Mouse (Mus musculus): ENCODE measurements around the gene Ccdc149. TPM values are rescaled to one million over a fixed set of nuclear protein-coding genes. Genes with fewer than 3 reads are reported as not detected.

The Ccdc149 gene
- total and polyA plus RNA-seq, 3 experiments, result 3.0 to 7.4 (median 7.2) TPM

DNA sequence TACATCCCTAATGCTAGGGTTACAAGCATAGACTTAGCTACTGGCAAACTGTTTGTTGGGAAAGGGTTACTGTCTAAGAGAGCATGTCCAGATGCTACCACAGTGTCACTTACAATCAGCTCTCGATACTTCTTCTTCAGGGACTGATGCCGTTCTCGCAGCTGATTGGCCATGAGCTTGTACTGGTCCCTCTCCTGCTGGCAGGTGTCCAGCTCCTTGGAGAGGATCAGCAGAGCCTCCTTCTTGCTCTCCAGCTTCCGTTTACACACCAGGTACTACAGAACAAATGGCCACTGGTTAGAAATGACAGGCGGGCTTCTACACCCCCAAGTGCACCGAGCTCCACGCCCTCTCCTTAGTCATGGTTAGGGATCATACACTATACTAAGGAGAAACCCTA, 32.4 kb downstream of the Ccdc149 start:
- Histone ChIP-seq H3K79me2 (replicated peaks; ENCODE audit: control insufficient read depth, insufficient read depth, low read length) (no peaks in the 10 kb centered on the region), H3K27ac (no peak overlapping the region), H3K36me3 (ENCODE audit: control insufficient read depth, insufficient read depth, low read length) (no peaks in the 10 kb centered on the region), H3K27me3 (ENCODE audit: control insufficient read depth, insufficient read depth, low read length) (no peaks in the 10 kb centered on the region), H3K4me1 (ENCODE audit: control insufficient read depth, insufficient read depth, low read length) (no peaks in the 10 kb centered on the region), H3K4me3 (no peak overlapping the region), H3K9ac (ENCODE audit: low read depth, low read length) (no peak overlapping the region)
- intact Hi-C loops (cut with DNase I), result no loop called here
- TF ChIP-seq POLR2A (IDR thresholded peaks at IDR 0.05; ENCODE audit: insufficient read depth, low read depth, low read length) (no peak), EP300 (IDR thresholded peaks at IDR 0.05; ENCODE audit: insufficient read depth, low read depth, low read length) (no peak), CTCF (IDR thresholded peaks at IDR 0.05) (no peak)
- no peak for DNase-seq
- WGBS, result 79% methylated on average over 7 of the region's 7 CpGs

DNA sequence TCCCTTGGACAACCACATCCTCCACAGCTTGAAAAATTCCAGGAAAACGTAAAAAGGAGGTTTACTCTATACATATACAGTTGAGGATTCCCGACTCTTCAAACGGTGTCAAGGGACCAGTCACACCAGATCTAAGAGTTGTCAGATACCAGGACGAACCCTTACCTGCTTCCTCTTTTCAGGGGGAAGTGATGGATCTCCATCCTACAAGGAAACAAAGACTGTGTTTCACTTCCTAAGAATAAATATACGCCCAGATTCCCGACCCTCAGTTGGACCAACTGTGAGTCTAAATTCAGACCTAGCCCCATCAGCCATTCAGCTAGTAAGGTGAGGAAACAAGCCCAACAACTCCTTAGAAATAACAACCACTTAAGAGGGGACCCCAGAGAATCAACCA, 35.8 kb downstream of the Ccdc149 start:
- no peaks in the 10 kb centered on the region for H3K27me3 ChIP-seq (ENCODE audit: control insufficient read depth, insufficient read depth, low read length)
- no peaks in the 10 kb centered on the region for H3K79me2 ChIP-seq (replicated peaks; ENCODE audit: control insufficient read depth, insufficient read depth, low read length)
- H3K27ac ChIP-seq, result no peak overlapping the region
- no peaks in the 10 kb centered on the region for H3K36me3 ChIP-seq (ENCODE audit: control insufficient read depth, insufficient read depth, low read length)
- TF ChIP-seq CTCF (IDR thresholded peaks at IDR 0.05) (no peak), EP300 (IDR thresholded peaks at IDR 0.05; ENCODE audit: insufficient read depth, low read depth, low read length) (no peak), POLR2A (IDR thresholded peaks at IDR 0.05; ENCODE audit: insufficient read depth, low read depth, low read length) (no peak)
- no peak overlapping the region for H3K9ac ChIP-seq (ENCODE audit: low read depth, low read length)
- 81% methylated on average over 6 of the region's 6 CpGs for WGBS
- no peak overlapping the region for H3K4me3 ChIP-seq
- H3K4me1 ChIP-seq (ENCODE audit: control insufficient read depth, insufficient read depth, low read length), result peaks cover 2% of the 10 kb centered on the region
- intact Hi-C loops (cut with DNase I), result no loop called here
- DNase-seq, result no peak

DNA sequence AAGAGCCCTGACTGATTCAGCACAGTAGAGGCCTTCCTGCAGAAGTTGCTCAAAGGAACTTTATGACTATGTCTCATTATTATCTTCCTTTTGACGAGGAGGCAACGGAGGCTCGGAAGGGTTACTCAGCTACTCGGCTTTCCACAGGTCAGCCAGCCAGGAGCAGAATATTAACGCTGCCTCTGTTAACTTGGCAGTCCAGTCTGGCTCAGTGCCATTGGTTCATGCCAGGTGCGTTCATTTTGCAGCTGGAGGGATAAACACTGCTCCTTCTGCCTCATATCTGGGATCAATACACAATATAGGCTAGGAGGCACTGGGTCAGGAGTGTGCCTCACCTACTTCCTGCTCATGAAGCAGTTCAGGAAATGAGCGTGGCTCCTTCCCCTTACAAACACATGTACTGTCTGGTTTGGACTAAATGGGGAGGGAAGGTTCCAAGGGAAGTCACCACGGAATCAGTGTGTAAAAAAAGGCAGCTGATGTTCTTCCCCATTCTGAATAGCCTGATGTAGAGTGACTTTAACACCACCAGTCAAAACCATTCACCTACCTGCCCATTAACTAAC, 40.0 kb downstream of the Ccdc149 start:
- intact Hi-C loops (cut with DNase I), result no loop called here
- no peak overlapping the region for H3K27ac ChIP-seq
- DNase-seq, result peak in 1 of 2 experiments; percentile 13

DNA sequence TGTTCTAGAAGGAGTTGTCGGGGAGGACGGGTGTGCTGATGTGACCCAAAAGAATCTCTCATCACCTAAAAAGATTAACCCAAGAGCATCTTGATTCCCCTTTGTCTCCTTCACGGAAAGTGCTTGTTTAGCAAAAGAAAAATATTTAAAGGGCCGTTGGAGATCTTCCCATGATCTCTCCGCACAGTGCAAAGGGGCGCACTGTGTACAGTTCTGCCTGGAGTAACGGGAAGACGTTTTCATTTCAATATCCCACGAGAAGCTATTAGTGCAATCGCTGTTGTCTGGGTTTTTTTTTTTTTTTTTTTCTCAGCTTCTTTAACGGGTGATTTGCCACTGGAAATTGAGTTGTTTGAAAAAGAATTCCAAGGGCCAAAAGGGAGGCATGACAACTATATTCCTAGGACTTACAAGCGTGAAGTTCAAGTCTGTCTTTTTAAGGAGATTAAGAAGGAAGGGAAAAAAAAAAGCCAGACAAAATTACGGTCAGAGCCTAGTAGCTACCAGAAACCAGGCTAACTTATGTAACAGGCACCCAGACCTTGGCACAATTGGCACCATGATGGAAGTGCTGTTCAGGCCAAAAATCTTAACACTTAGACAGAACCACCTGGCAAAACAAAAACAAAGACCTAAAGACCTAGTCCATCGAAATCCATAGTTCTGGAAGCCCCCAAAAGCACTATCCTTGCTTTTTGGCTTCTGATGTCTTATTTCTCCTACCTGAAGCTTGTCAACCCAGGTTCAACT, 41.4 kb downstream of the Ccdc149 start:
- H3K9ac ChIP-seq (ENCODE audit: low read depth, low read length), result no peak overlapping the region
- intact Hi-C loops (cut with DNase I), result no loop called here
- no peak overlapping the region for H3K4me3 ChIP-seq
- no peak for TF ChIP-seq POLR2A (IDR thresholded peaks at IDR 0.05; ENCODE audit: insufficient read depth, low read depth, low read length)
- TF ChIP-seq EP300 (IDR thresholded peaks at IDR 0.05; ENCODE audit: insufficient read depth, low read depth, low read length), result no peak
- TF ChIP-seq CTCF (IDR thresholded peaks at IDR 0.05), result no peak
- H3K79me2 ChIP-seq (replicated peaks; ENCODE audit: control insufficient read depth, insufficient read depth, low read length), result no peaks in the 10 kb centered on the region
- no peak overlapping the region for H3K27ac ChIP-seq
- no peak for DNase-seq
- peaks cover 2% of the 10 kb centered on the region for H3K4me1 ChIP-seq (ENCODE audit: control insufficient read depth, insufficient read depth, low read length)
- no peaks in the 10 kb centered on the region for H3K36me3 ChIP-seq (ENCODE audit: control insufficient read depth, insufficient read depth, low read length)
- WGBS, result 80% methylated on average over 14 of the region's 14 CpGs
- no peaks in the 10 kb centered on the region for H3K27me3 ChIP-seq (ENCODE audit: control insufficient read depth, insufficient read depth, low read length)

More for the DNA sequence above, 40.0 kb downstream of the Ccdc149 start:
- no peaks in the 10 kb centered on the region for H3K36me3 ChIP-seq (ENCODE audit: control insufficient read depth, insufficient read depth, low read length)
- H3K79me2 ChIP-seq (replicated peaks; ENCODE audit: control insufficient read depth, insufficient read depth, low read length), result no peaks in the 10 kb centered on the region
- no peak for TF ChIP-seq CTCF (IDR thresholded peaks at IDR 0.05)
- TF ChIP-seq POLR2A (IDR thresholded peaks at IDR 0.05; ENCODE audit: insufficient read depth, low read depth, low read length), result no peak
- H3K9ac ChIP-seq (ENCODE audit: low read depth, low read length), result no peak overlapping the region
- H3K27me3 ChIP-seq (ENCODE audit: control insufficient read depth, insufficient read depth, low read length), result no peaks in the 10 kb centered on the region
- peaks cover 2% of the 10 kb centered on the region for H3K4me1 ChIP-seq (ENCODE audit: control insufficient read depth, insufficient read depth, low read length)
- H3K4me3 ChIP-seq, result no peak overlapping the region
- 18% methylated on average over 8 of the region's 8 CpGs for WGBS

DNA sequence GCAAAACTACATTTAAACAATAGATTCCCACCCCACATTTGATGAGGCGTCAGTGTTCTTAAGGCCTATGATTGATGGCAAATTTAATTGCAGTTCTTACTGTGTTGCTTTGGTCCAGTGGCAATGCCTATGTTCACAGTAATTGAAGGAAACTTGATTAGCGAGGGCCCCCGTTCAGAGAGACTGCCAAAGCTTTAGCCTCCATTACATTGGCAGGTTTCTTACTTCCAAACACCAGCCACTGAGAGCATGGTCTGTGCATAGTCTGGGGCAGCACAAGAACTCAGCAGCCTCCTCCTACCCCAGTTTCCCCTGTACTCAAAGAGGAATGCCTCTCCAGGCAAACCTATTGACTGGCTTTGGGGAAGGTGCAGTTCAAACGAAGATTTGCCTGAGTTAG, 42.7 kb downstream of the Ccdc149 start:
- Histone ChIP-seq H3K36me3 (ENCODE audit: control insufficient read depth, insufficient read depth, low read length) (no peaks in the 10 kb centered on the region), H3K4me1 (ENCODE audit: control insufficient read depth, insufficient read depth, low read length) (peaks cover 2% of the 10 kb centered on the region), H3K27ac (no peak overlapping the region), H3K27me3 (ENCODE audit: control insufficient read depth, insufficient read depth, low read length) (no peaks in the 10 kb centered on the region), H3K9ac (ENCODE audit: low read depth, low read length) (no peak overlapping the region), H3K79me2 (replicated peaks; ENCODE audit: control insufficient read depth, insufficient read depth, low read length) (no peaks in the 10 kb centered on the region), H3K4me3 (no peak overlapping the region)
- no peak for TF ChIP-seq CTCF (IDR thresholded peaks at IDR 0.05)
- TF ChIP-seq POLR2A (IDR thresholded peaks at IDR 0.05; ENCODE audit: insufficient read depth, low read depth, low read length), result no peak
- no peak for TF ChIP-seq EP300 (IDR thresholded peaks at IDR 0.05; ENCODE audit: insufficient read depth, low read depth, low read length)
- WGBS, result 77% methylated on average over 4 of the region's 4 CpGs
- intact Hi-C loops (cut with DNase I), result no loop called here
- no peak for DNase-seq

DNA sequence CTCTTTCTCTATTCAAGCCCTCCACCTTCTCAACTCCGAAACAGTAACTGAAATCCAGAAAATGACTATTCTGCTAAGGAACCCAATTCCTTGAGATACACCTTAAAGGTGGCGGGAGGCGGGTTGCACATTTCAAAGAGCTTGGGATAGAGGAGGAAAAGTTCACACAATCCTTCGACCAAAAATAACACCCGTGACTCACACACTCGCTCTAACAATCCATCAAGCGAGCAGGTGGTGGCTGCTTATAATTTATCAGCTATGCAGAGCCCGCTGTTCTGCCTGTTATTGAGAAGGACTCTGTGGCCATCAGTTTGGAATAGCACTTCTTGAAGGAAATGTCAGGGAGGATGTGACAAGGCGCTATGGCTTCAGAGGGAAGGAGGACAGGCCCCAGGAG, 45.5 kb downstream of the Ccdc149 start:
- intact Hi-C loops (cut with DNase I), result no loop called here
- WGBS, result 86% methylated on average over 9 of the region's 9 CpGs
- no peaks in the 10 kb centered on the region for H3K36me3 ChIP-seq (ENCODE audit: control insufficient read depth, insufficient read depth, low read length)
- H3K4me1 ChIP-seq (ENCODE audit: control insufficient read depth, insufficient read depth, low read length), result no peaks in the 10 kb centered on the region
- H3K79me2 ChIP-seq (replicated peaks; ENCODE audit: control insufficient read depth, insufficient read depth, low read length), result no peaks in the 10 kb centered on the region
- H3K27me3 ChIP-seq (ENCODE audit: control insufficient read depth, insufficient read depth, low read length), result no peaks in the 10 kb centered on the region
- H3K27ac ChIP-seq, result no peak overlapping the region
- H3K9ac ChIP-seq (ENCODE audit: low read depth, low read length), result no peak overlapping the region
- TF ChIP-seq POLR2A (IDR thresholded peaks at IDR 0.05; ENCODE audit: insufficient read depth, low read depth, low read length) (no peak), EP300 (IDR thresholded peaks at IDR 0.05; ENCODE audit: insufficient read depth, low read depth, low read length) (no peak), CTCF (IDR thresholded peaks at IDR 0.05) (no peak)
- no peak for DNase-seq
- no peak overlapping the region for H3K4me3 ChIP-seq

All from heart, adult 2 months (tissue).